8 mouse cellular contexts compared by ENCODE assay signal in genomic region chr7:144180885-144181284, GRCm38 (mm10).
A peak's percentile ranks its signal among the peaks of the same experiment; 100 is the strongest.
DNase-seq lines count a peak whose midpoint lies in the region; ATAC-seq and TF ChIP-seq lines count a peak whose summit lies in the region.

No protein-coding gene starts in this region.

- no peaks in the 10 kb centered on the region for H3K36me3 ChIP-seq in heart, embryonic 16.5 days (ENCODE audit: control insufficient read depth, insufficient read depth)
- H3K36me3 ChIP-seq in midbrain, embryonic 15.5 days (replicated peaks), result no peaks in the 10 kb centered on the region
- no peaks in the 10 kb centered on the region for H3K36me3 ChIP-seq in stomach, postnatal 0 days (ENCODE audit: control insufficient read depth, insufficient read depth, low read length)

- H3K4me2 ChIP-seq in heart, embryonic 16.5 days (ENCODE audit: low read depth, low read length), result no peak overlapping the region
- H3K4me2 ChIP-seq in midbrain, embryonic 15.5 days, result no peak overlapping the region
- H3K4me2 ChIP-seq in stomach, postnatal 0 days (replicated peaks; ENCODE audit: low read depth), result no peak overlapping the region

- TF ChIP-seq EP300 in stomach, postnatal 0 days (optimal IDR thresholded peaks at IDR 0.05), result no peak

- WGBS in heart, embryonic 16.5 days, result 26% methylated on average over 6 of the region's 6 CpGs
- WGBS in midbrain, embryonic 15.5 days, result 19% methylated on average over 6 of the region's 6 CpGs
- 22% methylated on average over 6 of the region's 6 CpGs for WGBS in stomach, postnatal 0 days

- H3K27me3 ChIP-seq in heart, embryonic 16.5 days (ENCODE audit: control insufficient read depth, insufficient read depth, low read length), result peaks cover 11% of the 10 kb centered on the region
- no peaks in the 10 kb centered on the region; the same call in 1 of the 2 replicates for H3K27me3 ChIP-seq in midbrain, embryonic 15.5 days (replicated peaks)
- H3K27me3 ChIP-seq in stomach, postnatal 0 days (ENCODE audit: control insufficient read depth, insufficient read depth, low read length), result peaks cover 2% of the 10 kb centered on the region; the same call in 1 of the 2 replicates

- H3K4me3 ChIP-seq in heart, embryonic 16.5 days (ENCODE audit: low read length), result no peak overlapping the region
- no peak overlapping the region for H3K4me3 ChIP-seq in midbrain, embryonic 15.5 days
- no peak overlapping the region for H3K4me3 ChIP-seq in stomach, postnatal 0 days (ENCODE audit: low read depth, low read length)

- H3K27ac ChIP-seq in heart, embryonic 16.5 days (ENCODE audit: low read length), result no peak overlapping the region
- H3K27ac ChIP-seq in midbrain, embryonic 15.5 days, result no peak overlapping the region
- H3K27ac ChIP-seq in stomach, postnatal 0 days (replicated peaks), result no peak overlapping the region

- intact Hi-C loops in left cerebral cortex, postnatal 25 days (cut with DNase I), result loop anchor here (5.0 kb wide), 1 partner anchor 99 kb away; no protein-coding TSS in a partner anchor

- H3K9me3 ChIP-seq in heart, embryonic 16.5 days (replicated peaks; ENCODE audit: control insufficient read depth, low read length), result no peaks in the 10 kb centered on the region
- H3K9me3 ChIP-seq in midbrain, embryonic 15.5 days, result no peaks in the 10 kb centered on the region
- H3K9me3 ChIP-seq in stomach, postnatal 0 days (ENCODE audit: control insufficient read depth, low read length), result no peaks in the 10 kb centered on the region

- TF ChIP-seq CTCF in stomach, postnatal 0 days (IDR thresholded peaks at IDR 0.05; ENCODE audit: low read depth), result peak; percentile 90

- no peak for DNase-seq in heart, adult 11 months
- DNase-seq in MN1 (ENCODE audit: low spot score), result peak; percentile 7
- peak; percentile 86 to 87 for DNase-seq in cerebellum, postnatal 10 days
- DNase-seq in left cerebral cortex, postnatal 25 days (ENCODE audit: low spot score in 2 of 2), result peak; percentile 67 to 73
- DNase-seq in stomach, postnatal 0 days (ENCODE audit: low spot score), result peak; percentile 73

- peak; percentile 37; the same call in 1 of the 2 replicates for ATAC-seq in heart, embryonic 16.5 days (replicated peaks; ENCODE audit: extremely low read depth, insufficient read depth, low FRiP score)
- peak; percentile 54 to 70; a peak in 3 of 4 replicates for ATAC-seq in hematopoietic stem cell, adult 5-6 weeks (replicated peaks in 1 of 2; ENCODE audit: insufficient read depth in 1 of 2, low FRiP score in 2 of 2, low TSS enrichment in 1 of 2, low read depth in 1 of 2, poor library complexity in 2 of 2, severe bottlenecking in 2 of 2)
- ATAC-seq in midbrain, embryonic 15.5 days (replicated peaks), result 0 out of 2 replicates have a peak, but pooled peaks have one; percentile 39
- peak; percentile 75; the same call in 1 of the 2 replicates for ATAC-seq in stomach, postnatal 0 days (ENCODE audit: low FRiP score, low TSS enrichment)

- H3K9ac ChIP-seq in heart, embryonic 16.5 days (ENCODE audit: low read length), result no peak overlapping the region
- H3K9ac ChIP-seq in midbrain, embryonic 15.5 days, result no peak overlapping the region
- H3K9ac ChIP-seq in stomach, postnatal 0 days (ENCODE audit: low read length), result no peak overlapping the region

- no peaks in the 10 kb centered on the region for H3K4me1 ChIP-seq in heart, embryonic 16.5 days (ENCODE audit: control insufficient read depth, insufficient read depth, low read length)
- H3K4me1 ChIP-seq in midbrain, embryonic 15.5 days, result peaks cover 19% of the 10 kb centered on the region
- H3K4me1 ChIP-seq in stomach, postnatal 0 days (replicated peaks; ENCODE audit: control insufficient read depth, insufficient read depth), result no peaks in the 10 kb centered on the region
